Mouse (Mus musculus) kidney, embryonic 14.5 days (tissue): ENCODE results near the gene Chrm1. TPM values are rescaled to one million over a fixed set of nuclear protein-coding genes. Genes with fewer than 3 reads are reported as not detected.

Experiments
- ATAC-seq: fragments of 200-750 bp; cut with Nextera tagmentation; 2 replicates; pipeline ENCODE4 v1.8.0; 2017; ENCODE audit warnings: moderate number of reproducible peaks, mild to moderate bottlenecking, moderate TSS enrichment, moderate library complexity; ENCODE audit not compliant: low FRiP score, low TSS enrichment
- H3K27ac ChIP-seq: fragments of 300-500 bp; sonication (generic); 2 replicates; pipeline ENCODE4 v1.5.1; 2014; ENCODE audit warnings: low read depth, mild to moderate bottlenecking, low read length, moderate library complexity, mixed read lengths
- H3K27me3 ChIP-seq: fragments of 300-500 bp; sonication (generic); 2 replicates; pipeline ENCODE4 v1.6.1; 2014; ENCODE audit warnings: mild to moderate bottlenecking, low read length; ENCODE audit not compliant: control insufficient read depth, insufficient read depth
- H3K36me3 ChIP-seq: fragments of 300-500 bp; sonication (generic); 2 replicates; pipeline ENCODE4 v1.6.1; 2014; ENCODE audit warnings: low read length, mixed read lengths; ENCODE audit not compliant: control insufficient read depth, insufficient read depth
- H3K4me1 ChIP-seq: fragments of 300-500 bp; sonication (generic); 2 replicates; pipeline ENCODE4 v1.6.1; 2014; ENCODE audit warnings: low read length, mixed read lengths; ENCODE audit not compliant: control insufficient read depth, insufficient read depth
- H3K4me2 ChIP-seq: fragments of 300-500 bp; sonication (generic); replicated peaks from 2 replicates; pipeline ENCODE4 v1.6.1; 2014; ENCODE audit warnings: low read depth, mild to moderate bottlenecking, low read length
- H3K4me3 ChIP-seq: fragments of 300-500 bp; sonication (generic); 2 replicates; pipeline ENCODE4 v1.5.1; 2014; ENCODE audit warnings: mild to moderate bottlenecking, low read length
- H3K9ac ChIP-seq: fragments of 300-500 bp; sonication (generic); 2 replicates; pipeline ENCODE4 v1.6.1; 2014; ENCODE audit warnings: low read depth, mild to moderate bottlenecking, low read length, moderate library complexity
- H3K9me3 ChIP-seq: fragments of 300-500 bp; sonication (generic); 2 replicates; pipeline ENCODE4 v1.6.1; 2016; ENCODE audit warnings: low read length; ENCODE audit not compliant: control insufficient read depth
- WGBS: fragments of 180-500 bp; shearing (Covaris S2); extraction: QIAGEN DNeasy Blood & Tissue Kit; methylation state at CpG from one replicate; pipeline ENCODE4 v1.1.7; 2014; 5-methylcytosine and 5-hydroxymethylcytosine counted together
- polyA plus RNA-seq: library from polyadenylated mRNA; unstranded; fragments of >200 nt; fragmentation: Nextera tagmentation; extraction: Ambion mirVana; gene quantifications from 2 replicates; pipeline ENCODE4 v1.2.1, GENCODE M21; 2014

The Chrm1 gene
- polyA plus RNA-seq, 1 experiment from 2014 or later, result not detected

DNA sequence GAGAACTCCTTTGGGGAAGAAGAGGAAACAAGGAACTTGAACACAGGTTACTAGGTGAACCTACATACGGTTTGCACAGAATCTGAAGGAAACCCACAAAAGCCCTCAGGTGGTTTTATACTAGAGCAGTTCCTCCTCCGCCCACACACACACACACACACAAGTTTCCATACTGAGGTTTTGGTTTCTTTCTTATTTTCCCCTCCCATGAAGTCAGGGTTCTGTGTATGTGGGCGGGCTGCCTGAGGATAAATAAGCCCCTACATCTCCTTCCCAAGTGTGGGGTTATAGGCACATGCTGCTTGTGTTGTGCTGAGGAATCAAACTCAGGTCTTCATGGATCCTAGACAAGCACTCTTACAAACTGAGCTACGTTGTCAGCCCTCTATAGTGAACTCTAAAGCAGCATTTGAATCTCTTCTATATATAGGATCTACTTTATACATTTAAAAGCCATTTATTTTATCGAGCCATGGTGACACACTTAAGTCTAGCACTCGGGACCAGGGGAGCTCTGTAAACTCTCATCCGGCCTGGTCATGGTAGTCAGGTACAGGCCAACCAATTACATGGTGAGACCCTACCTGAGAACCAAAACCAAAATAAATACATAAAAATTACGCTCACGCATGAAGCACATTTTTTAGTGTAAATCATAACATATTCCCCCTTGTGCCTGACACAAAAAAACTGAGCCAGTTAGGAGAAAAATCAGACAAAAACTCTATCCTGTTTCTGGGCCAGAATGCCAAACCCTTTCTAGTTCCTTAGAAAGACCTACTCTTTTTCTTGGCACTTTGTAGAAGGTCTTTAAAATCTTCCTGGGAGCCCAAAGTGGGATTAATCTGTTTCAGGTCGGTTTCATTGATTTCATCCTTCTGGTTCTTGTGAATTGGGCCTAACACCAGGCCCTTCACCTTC, 48.6 kb downstream of the Chrm1 start:
- Histone ChIP-seq H3K4me1 (peaks cover 19% of the 10 kb centered on the region; the same call in 1 of the 2 replicates), H3K4me2 (peak overlapping the region; percentile 72), H3K9ac (peak overlapping the region; percentile 82), H3K27ac (peak overlapping the region; percentile 96), H3K4me3 (peak overlapping the region; percentile 81), H3K9me3 (no peaks in the 10 kb centered on the region), H3K36me3 (peaks cover 49% of the 10 kb centered on the region), H3K27me3 (no peaks in the 10 kb centered on the region)
- ATAC-seq, result no peak
- WGBS, result 53% methylated on average over 10 of the region's 10 CpGs

DNA sequence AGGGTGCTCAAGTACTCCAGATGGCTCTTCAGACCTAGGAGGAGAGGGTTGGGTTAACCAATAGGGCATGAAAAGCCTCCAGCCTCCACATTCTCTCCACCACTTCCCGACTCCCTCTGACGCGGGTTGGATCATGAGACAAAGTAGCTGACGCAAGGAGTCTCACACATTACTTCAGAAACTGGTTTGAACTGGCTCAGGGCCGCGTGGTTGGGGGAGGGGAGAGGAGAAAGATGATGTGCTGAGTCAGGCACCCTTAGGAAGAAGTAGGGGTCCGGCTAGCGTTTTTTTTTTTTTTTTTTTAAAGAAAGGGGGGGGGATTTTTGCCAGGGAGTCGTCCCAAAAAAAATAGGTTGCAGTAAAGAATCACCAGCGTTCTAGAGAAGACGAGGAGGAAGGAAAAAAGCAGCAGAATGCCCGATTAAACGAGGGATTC, 49.3 kb downstream of the Chrm1 start:
- H3K36me3 ChIP-seq, result peaks cover 42% of the 10 kb centered on the region
- peak overlapping the region; percentile 72 for H3K4me2 ChIP-seq
- H3K27me3 ChIP-seq, result no peaks in the 10 kb centered on the region
- H3K4me1 ChIP-seq, result peaks cover 19% of the 10 kb centered on the region; the same call in 1 of the 2 replicates
- H3K27ac ChIP-seq, result peak overlapping the region; percentile 96
- H3K9ac ChIP-seq, result peak overlapping the region; percentile 82
- WGBS, result under 1% methylated on average over 13 of the region's 13 CpGs
- peak overlapping the region; percentile 81 for H3K4me3 ChIP-seq
- H3K9me3 ChIP-seq, result no peaks in the 10 kb centered on the region
- ATAC-seq, result peak; percentile 75

DNA sequence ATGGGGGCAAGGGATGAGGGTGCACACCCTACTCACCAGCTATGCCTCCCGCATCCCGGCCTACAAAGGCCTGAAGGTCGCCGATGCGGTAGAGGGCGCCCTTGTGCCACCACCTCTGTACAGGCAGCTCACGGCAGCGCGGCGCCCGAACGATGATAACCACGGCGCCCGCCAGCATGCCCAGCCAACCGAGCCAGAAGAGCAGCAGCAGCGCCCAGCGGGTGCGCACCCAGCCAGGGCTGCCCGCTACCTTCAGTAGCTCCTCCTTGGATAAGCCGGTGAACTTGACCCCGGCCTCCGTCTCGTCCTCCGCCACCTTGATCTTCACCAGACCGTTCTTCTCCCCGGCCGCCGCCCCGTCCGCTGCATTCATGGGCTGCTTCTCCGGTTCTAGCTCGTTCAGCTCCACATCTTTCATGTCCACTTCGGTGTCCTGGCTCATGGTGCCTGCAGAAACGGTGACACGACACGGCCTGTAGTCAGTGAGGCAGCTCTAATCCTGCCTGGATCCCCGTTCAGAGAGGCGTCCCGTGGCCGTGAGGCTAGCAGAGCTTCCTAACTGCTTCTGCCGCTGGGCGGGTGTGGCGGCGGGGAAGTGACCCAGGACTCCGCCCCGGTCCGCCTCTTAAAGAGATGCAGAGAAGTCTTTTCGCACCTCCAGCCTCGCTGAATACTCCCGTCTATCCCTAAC, 49.9 kb downstream of the Chrm1 start:
- peaks cover 19% of the 10 kb centered on the region; the same call in 1 of the 2 replicates for H3K4me1 ChIP-seq
- H3K27me3 ChIP-seq, result no peaks in the 10 kb centered on the region
- peak overlapping the region; percentile 81 for H3K4me3 ChIP-seq
- peak overlapping the region; percentile 96 for H3K27ac ChIP-seq
- peak overlapping the region; percentile 72 for H3K4me2 ChIP-seq
- ATAC-seq, result peak; percentile 90
- WGBS, result under 1% methylated on average over 51 of the region's 51 CpGs
- H3K9ac ChIP-seq, result peak overlapping the region; percentile 82
- H3K36me3 ChIP-seq, result peaks cover 36% of the 10 kb centered on the region
- no peaks in the 10 kb centered on the region for H3K9me3 ChIP-seq

DNA sequence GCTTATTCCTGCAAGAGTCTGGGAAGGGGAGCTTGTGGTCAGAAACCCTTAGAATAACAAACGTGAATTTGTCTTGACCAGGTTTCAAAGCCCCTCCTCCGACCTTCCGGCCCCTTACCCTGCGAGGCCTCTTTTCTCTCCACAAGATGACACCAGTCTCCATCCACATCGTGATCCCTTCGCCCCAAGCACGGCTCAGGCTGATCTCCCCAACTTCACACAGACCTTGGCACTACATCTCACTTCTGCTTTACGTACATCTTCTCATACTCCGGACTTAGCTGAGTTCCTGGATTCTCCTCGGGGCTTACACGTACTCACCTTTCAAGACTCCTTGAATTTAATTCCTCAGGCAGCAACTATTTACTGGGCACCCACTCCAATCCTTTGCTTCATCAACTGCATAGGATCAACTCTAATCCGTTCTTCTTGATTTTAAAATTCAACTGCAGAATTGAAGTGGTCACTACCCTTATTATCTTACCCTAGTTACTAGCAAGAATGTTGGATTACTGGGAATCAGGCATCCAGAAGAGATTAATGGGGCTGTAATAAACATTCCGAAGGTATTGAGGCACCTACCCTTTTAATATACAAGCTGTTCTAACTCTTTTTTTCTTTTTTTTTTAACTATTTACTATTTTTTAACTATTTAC, 50.5 kb downstream of the Chrm1 start:
- 5% methylated on average over 13 of the region's 13 CpGs for WGBS
- Histone ChIP-seq H3K4me1 (peaks cover 19% of the 10 kb centered on the region; the same call in 1 of the 2 replicates), H3K36me3 (peaks cover 30% of the 10 kb centered on the region), H3K9ac (peak overlapping the region; percentile 82; the same call in 1 of the 2 replicates), H3K9me3 (no peaks in the 10 kb centered on the region), H3K4me3 (peak overlapping the region; percentile 81), H3K27ac (peak overlapping the region; percentile 96), H3K27me3 (no peaks in the 10 kb centered on the region), H3K4me2 (peak overlapping the region; percentile 72)
- peak; percentile 47 for ATAC-seq

DNA sequence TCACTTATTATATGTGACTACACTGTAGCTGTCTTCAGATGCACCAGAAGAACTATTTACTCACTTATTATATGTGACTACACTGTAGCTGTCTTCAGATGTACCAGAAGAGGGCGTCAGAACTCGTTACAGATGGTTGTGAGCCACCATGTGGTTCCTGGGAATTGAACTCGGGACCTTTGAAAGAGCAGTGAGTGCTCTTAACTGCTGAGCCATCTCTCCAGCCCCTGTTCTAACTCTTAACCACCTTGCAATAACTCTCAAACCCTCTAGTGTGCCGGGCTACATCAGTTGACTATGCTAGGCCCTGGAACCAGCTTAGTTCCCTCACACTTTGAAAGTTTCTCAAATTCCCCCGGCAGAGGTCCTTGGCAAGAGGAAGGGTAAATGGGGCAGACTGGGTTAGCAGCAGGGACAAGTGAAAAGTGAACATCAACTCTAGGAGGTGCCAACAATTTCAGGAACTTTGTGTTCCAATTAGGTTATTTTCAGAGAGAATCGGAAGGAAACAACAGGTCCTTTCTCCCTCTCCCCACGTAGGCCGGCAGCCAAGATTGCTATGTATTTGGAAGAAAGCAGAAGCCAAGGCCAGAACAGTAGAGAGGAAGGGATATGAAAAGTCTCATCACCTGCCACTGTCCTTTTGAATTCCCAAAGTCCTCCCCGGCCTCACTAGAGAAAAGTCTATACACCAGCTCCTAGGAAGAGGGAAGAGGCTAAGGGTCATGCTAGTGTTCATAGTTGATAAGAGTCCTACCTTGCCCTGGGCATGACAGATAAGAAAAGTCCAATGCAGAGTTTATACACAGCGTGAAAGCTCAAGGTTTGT, 51.3 kb downstream of the Chrm1 start:
- Histone ChIP-seq H3K4me3 (no peak overlapping the region), H3K9ac (no peak overlapping the region), H3K4me1 (peaks cover 19% of the 10 kb centered on the region; the same call in 1 of the 2 replicates), H3K4me2 (no peak overlapping the region), H3K27me3 (no peaks in the 10 kb centered on the region), H3K27ac (no peak overlapping the region), H3K9me3 (no peaks in the 10 kb centered on the region), H3K36me3 (peaks cover 22% of the 10 kb centered on the region)
- no peak for ATAC-seq
- 76% methylated on average over 10 of the region's 10 CpGs for WGBS

DNA sequence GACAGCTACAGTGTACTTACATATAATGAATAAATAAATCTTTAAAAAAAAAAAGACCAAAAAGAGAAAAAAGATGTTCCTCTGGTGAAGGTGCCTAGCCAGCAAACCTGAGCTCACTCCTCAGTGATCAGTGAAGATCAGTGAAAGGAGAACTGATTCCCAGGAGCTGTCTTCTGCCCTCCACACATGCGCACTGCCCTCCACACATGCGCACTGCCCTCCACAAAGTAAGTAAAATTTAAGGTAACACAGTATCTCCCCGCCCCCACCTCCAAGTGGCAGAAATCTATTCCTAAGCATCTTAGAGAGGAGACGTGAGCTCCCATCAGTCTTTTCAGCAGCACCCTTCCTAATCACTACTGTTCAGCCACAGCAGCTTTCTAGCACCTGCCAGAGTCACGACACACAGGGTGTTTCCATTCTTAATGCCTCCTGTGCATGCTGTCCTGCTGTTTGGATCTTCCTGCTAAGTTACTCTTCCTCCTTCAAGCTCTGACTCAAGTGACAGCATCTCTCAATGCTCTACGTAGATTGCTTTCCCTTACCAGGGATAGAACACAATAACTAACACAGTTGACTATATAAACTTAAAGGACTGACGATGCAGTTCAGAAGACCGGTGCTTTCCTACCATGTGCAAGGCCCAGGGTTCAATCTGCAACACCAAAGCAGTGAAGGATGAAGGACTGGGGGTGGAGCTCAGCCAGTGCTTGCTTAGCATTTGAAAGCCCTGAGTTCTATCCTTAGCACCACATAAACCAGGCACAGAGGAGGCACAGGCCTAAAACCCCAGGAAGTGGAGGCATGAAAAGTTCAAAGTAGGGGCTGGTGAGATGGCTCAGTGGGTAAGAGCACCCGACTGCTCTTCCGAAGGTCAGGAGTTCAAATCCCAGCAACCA, 52.5 kb downstream of the Chrm1 start:
- WGBS, result 66% methylated on average over 10 of the region's 10 CpGs
- Histone ChIP-seq H3K36me3 (peaks cover 10% of the 10 kb centered on the region), H3K4me1 (peaks cover 14% of the 10 kb centered on the region; the same call in 1 of the 2 replicates), H3K4me3 (no peak overlapping the region), H3K27ac (no peak overlapping the region), H3K27me3 (no peaks in the 10 kb centered on the region), H3K9ac (no peak overlapping the region), H3K4me2 (no peak overlapping the region), H3K9me3 (no peaks in the 10 kb centered on the region)
- ATAC-seq, result no peak

DNA sequence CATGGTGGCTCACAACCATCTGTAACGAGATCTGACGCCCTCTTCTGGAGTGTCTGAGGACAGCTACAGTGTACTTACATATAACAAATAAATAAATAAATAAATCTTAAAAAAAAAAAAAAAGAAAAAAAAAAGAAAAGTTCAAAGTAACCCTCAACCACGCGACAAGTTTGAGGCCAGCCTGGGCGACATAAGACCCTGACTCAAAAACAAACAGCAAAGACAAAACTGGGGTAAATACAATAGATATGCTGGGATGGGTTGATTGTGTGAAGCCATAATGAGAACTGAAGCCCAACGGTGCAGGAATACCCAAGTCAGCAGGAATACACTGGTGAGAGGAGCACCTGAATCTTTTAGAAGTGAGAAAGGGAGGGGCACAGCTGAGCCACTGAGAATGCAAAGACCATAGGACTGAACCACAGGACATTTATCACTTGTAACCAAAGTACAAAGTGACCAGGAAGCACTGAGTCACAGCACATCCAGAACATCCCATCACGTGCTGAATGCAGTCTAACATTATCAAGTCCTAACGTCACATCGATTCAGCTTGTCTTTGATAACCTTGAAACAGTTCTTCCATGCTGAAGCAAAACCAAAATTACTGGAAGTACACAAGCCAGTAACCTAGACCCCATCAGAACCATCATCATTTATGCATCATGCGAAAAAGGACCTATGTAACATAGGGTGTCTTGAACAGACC, 53.3 kb downstream of the Chrm1 start:
- H3K4me2 ChIP-seq, result no peak overlapping the region
- ATAC-seq, result no peak
- 76% methylated on average over 8 of the region's 10 CpGs for WGBS

More for the DNA sequence above, 53.3 kb downstream of the Chrm1 start:
- no peaks in the 10 kb centered on the region for H3K9me3 ChIP-seq
- no peak overlapping the region for H3K4me3 ChIP-seq
- no peak overlapping the region for H3K9ac ChIP-seq
- H3K36me3 ChIP-seq, result peaks cover 2% of the 10 kb centered on the region; the same call in 1 of the 2 replicates
- H3K4me1 ChIP-seq, result peaks cover 7% of the 10 kb centered on the region; the same call in 1 of the 2 replicates
- no peaks in the 10 kb centered on the region for H3K27me3 ChIP-seq
- H3K27ac ChIP-seq, result no peak overlapping the region
